Mouse (Mus musculus): ENCODE measurements around the gene Mmp23.

Gene Mmp23

GRCm38 (mm10) chr4:155601997-155602456 is 51.2 kb downstream of the Mmp23 start:
- DNase-seq (ENCODE audit: low read depth, low spot score) = no peak

GRCm38 (mm10) chr4:155601091-155601996 is 51.8 kb downstream of the Mmp23 start, which contains the start of gene Slc35e2:
Gene Slc35e2, plus strand, starts transcription at chr4:155601416.
- DNase-seq (ENCODE audit: low read depth, low spot score) = peak; percentile 89
